Mouse (Mus musculus) cerebellum, adult (tissue): ENCODE measurements around the gene Pidd1.
A peak's percentile ranks its signal among the peaks of the same experiment; 100 is the strongest.
"Not testable (repeated sequence)": the region's sequence is repeated elsewhere in the genome, so short reads cannot be mapped to it uniquely, and the experiment has no call there.

ENCODE experiments used
- ATAC-seq: cut with Nextera tagmentation; 2 replicates; pipeline ENCODE4 v1.9.2; 2017; ENCODE audit warnings: mild to moderate bottlenecking, moderate library complexity, mixed read lengths; ENCODE audit not compliant: insufficient number of reproducible peaks, low FRiP score, low TSS enrichment

Pidd1 gene

GRCm38 (mm10) chr7:141460001-141460390, 16.2 kb upstream of the Pidd1 start:
- no peak for ATAC-seq

- peak; percentile 2; the same call in 1 of the 2 replicates for ATAC-seq
Observed at GRCm38 (mm10) chr7:141459301-141459711, 15.5 kb upstream of the Pidd1 start.

- no peak for ATAC-seq
Observed at GRCm38 (mm10) chr7:141458661-141459060, 14.8 kb upstream of the Pidd1 start.

- no peak for ATAC-seq
Observed at GRCm38 (mm10) chr7:141457986-141458660, 14.3 kb upstream of the Pidd1 start.

GRCm38 (mm10) chr7:141457236-141457635, 13.4 kb upstream of the Pidd1 start:
- ATAC-seq: no peak

- no peak for ATAC-seq
Observed at GRCm38 (mm10) chr7:141456739-141457138, 12.9 kb upstream of the Pidd1 start.

GRCm38 (mm10) chr7:141455610-141456314, 11.9 kb upstream of the Pidd1 start:
- ATAC-seq: peak; percentile 13; the same call in 1 of the 2 replicates

- peak; percentile 16; the same call in 1 of the 2 replicates for ATAC-seq
Observed at GRCm38 (mm10) chr7:141454967-141455551, 11.2 kb upstream of the Pidd1 start, which contains the start of gene Pnpla2. Gene Pnpla2 (plus strand): TSS chr7:141455198.

GRCm38 (mm10) chr7:141453636-141454035, 9.8 kb upstream of the Pidd1 start:
- ATAC-seq: no peak

- ATAC-seq: no peak
Observed at GRCm38 (mm10) chr7:141451928-141452327, 8.1 kb upstream of the Pidd1 start.

- peak; percentile 88 for ATAC-seq
Observed at GRCm38 (mm10) chr7:141447110-141447991, 3.5 kb upstream of the Pidd1 start, which contains the start of gene Rplp2. Gene Rplp2 (plus strand): TSS chr7:141447370.

GRCm38 (mm10) chr7:141446374-141446773, 2.5 kb upstream of the Pidd1 start:
- not testable (repeated sequence) for ATAC-seq

GRCm38 (mm10) chr7:141443081-141443821, 574 bp downstream of the Pidd1 start:
- ATAC-seq: no peak

GRCm38 (mm10) chr7:141442199-141442598, 1.6 kb downstream of the Pidd1 start:
- no peak for ATAC-seq

- no peak for ATAC-seq
Observed at GRCm38 (mm10) chr7:141441460-141441859, 2.4 kb downstream of the Pidd1 start.

GRCm38 (mm10) chr7:141440613-141441012, 3.2 kb downstream of the Pidd1 start:
- ATAC-seq: no peak

GRCm38 (mm10) chr7:141439811-141440210, 4.0 kb downstream of the Pidd1 start:
- ATAC-seq: no peak

- no peak for ATAC-seq
Observed at GRCm38 (mm10) chr7:141439140-141439679, 4.6 kb downstream of the Pidd1 start.
